Mouse (Mus musculus) kidney, adult 2 months (tissue): ENCODE measurements around the gene 1700102P08Rik. TPM values are rescaled to one million over a fixed set of nuclear protein-coding genes. Genes with fewer than 3 reads are reported as not detected.

Experiments used
- DNase-seq: peaks from one replicate; pipeline ENCODE4 v3.0.0; 2021
- H3K27ac ChIP-seq: fragments of 200-500 bp; 2 replicates; pipeline ENCODE4 v1.5.1; 2012; ENCODE audit warnings: low read depth, low read length, control low read depth, inconsistent platforms; ENCODE audit not compliant: insufficient read depth
- H3K27me3 ChIP-seq: fragments of 200-500 bp; replicated peaks from 2 replicates; pipeline ENCODE4 v1.6.1; 2012; ENCODE audit warnings: mild to moderate bottlenecking, moderate library complexity, low read length, inconsistent platforms; ENCODE audit not compliant: control insufficient read depth, insufficient read depth
- H3K36me3 ChIP-seq: fragments of 200-500 bp; 2 replicates; pipeline ENCODE4 v1.6.1; 2012; ENCODE audit warnings: mild to moderate bottlenecking, moderate library complexity, low read length, inconsistent platforms; ENCODE audit not compliant: control insufficient read depth, insufficient read depth
- H3K4me1 ChIP-seq: fragments of 200-500 bp; 2 replicates; pipeline ENCODE4 v1.6.1; 2011; ENCODE audit warnings: low read length; ENCODE audit not compliant: control insufficient read depth, insufficient read depth
- H3K4me3 ChIP-seq: fragments of 200-500 bp; 2 replicates; pipeline ENCODE4 v1.5.1; 2011; ENCODE audit warnings: mild to moderate bottlenecking, low read depth, low read length, control low read depth; ENCODE audit not compliant: insufficient read depth
- CTCF ChIP-seq: fragments of 200-500 bp; conservative IDR thresholded peaks from 2 replicates; pipeline ENCODE4 v1.5.1; 2011; ENCODE audit warnings: low read depth, mild to moderate bottlenecking, control low read depth, low read length, moderate library complexity, mixed read lengths; ENCODE audit not compliant: insufficient read depth, insufficient read length
- POLR2A ChIP-seq: fragments of 200-500 bp; IDR thresholded peaks from one replicate; pipeline ENCODE4 v1.6.1; 2011; ENCODE audit warnings: low read depth, low read length, control low read depth
- WGBS: fragments of 180-500 bp; shearing (Covaris S2); methylation state at CpG from one replicate; pipeline ENCODE4 v1.1.7; 2018; 5-methylcytosine and 5-hydroxymethylcytosine counted together
- polyA plus RNA-seq: library from polyadenylated mRNA; depleted of rRNA; stranded (reverse); fragments of >200 nt; gene quantifications from 2 replicates; pipeline ENCODE4 v1.2.3, GENCODE M21; 2012

1700102P08Rik gene
- polyA plus RNA-seq, 1 experiment, result 0.50 TPM

DNA sequence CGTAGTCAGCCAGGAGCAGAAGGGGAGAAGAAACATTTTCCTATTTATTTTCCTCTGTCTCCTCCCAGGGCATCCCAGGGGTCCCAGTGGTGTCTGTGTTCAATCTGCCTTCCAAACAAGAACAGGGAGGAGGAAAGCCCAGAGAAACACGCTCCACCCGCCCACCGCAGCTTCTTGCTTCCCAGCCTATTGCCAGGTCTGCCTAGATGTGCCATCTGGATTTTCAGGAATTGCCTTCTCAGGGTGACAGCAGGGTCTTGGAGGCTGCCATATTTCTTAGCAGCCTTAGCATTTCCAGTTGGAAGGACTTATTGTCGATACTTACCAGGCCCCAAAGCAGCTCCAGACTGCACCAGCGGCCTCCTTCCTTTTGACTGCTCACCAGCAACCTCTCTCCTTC is 46.6 kb downstream of the 1700102P08Rik start:
- Histone ChIP-seq H3K36me3 (no peaks in the 10 kb centered on the region), H3K4me3 (no peak overlapping the region), H3K27me3 (no peaks in the 10 kb centered on the region), H3K4me1 (no peaks in the 10 kb centered on the region), H3K27ac (no peak overlapping the region)
- 94% methylated on average over 6 of the region's 6 CpGs for WGBS
- no peak for DNase-seq
- TF ChIP-seq POLR2A (no peak), CTCF (no peak)

DNA sequence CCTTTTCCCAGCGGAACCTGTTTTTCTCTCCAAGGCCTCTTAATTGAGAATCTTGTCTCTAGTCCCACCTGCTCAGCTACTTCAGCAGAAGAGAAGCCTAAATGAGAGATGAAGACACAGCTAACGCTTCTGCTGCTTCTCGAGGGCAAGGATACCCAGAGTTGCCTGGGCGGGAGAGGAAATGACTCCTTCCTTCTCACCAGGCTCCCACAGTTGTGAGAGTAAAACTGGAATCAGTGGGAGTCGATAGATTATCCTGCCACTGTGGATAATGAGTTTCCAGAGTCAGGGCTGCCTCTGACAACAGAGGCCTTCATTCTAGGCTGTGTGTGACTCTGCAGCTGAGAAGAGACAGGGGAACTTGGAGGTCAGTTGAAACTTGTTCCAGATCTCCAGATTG is 47.9 kb downstream of the 1700102P08Rik start:
- no peak overlapping the region for H3K4me3 ChIP-seq
- no peaks in the 10 kb centered on the region for H3K4me1 ChIP-seq
- no peaks in the 10 kb centered on the region for H3K27me3 ChIP-seq
- DNase-seq, result no peak
- H3K36me3 ChIP-seq, result no peaks in the 10 kb centered on the region
- TF ChIP-seq CTCF, result no peak
- TF ChIP-seq POLR2A, result no peak
- H3K27ac ChIP-seq, result no peak overlapping the region
- WGBS, result 65% methylated on average over 5 of the region's 5 CpGs

DNA sequence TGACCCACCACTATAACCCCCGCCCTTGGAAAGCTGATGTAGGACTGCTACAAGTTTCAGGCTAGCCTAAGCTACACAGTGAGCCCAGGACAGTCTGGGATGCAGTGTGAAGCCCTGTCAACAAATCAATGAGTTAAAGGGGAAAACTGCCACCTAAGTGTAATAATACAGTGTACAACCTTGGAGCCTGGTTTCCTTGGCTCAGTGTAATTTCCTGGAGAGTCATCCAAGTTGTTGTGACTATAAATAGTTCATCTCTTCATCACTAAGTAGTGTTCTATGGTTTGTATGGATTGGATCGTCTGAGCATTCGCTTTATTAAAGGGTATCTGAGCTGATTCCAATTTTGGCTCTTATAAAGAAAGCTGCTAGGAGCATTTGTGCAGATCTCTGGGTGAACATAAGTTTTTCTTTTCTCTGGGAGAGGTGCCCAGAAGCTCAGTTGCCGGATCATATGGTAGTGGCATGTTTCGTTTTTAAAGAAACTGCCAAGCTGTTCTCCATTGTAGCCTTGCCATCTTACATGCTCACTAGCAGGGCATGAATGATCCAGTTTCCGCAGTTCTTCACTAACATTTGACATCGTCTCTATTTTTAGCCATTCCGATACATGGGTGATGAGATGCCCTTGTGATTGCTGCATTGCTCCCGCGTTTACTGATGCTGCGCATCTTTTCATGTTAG is 48.8 kb downstream of the 1700102P08Rik start:
- H3K4me1 ChIP-seq, result no peaks in the 10 kb centered on the region
- DNase-seq, result no peak
- no peak overlapping the region for H3K27ac ChIP-seq
- 78% methylated on average over 11 of the region's 11 CpGs for WGBS
- H3K36me3 ChIP-seq, result no peaks in the 10 kb centered on the region
- TF ChIP-seq POLR2A (no peak), CTCF (no peak)
- H3K4me3 ChIP-seq, result no peak overlapping the region
- H3K27me3 ChIP-seq, result no peaks in the 10 kb centered on the region

DNA sequence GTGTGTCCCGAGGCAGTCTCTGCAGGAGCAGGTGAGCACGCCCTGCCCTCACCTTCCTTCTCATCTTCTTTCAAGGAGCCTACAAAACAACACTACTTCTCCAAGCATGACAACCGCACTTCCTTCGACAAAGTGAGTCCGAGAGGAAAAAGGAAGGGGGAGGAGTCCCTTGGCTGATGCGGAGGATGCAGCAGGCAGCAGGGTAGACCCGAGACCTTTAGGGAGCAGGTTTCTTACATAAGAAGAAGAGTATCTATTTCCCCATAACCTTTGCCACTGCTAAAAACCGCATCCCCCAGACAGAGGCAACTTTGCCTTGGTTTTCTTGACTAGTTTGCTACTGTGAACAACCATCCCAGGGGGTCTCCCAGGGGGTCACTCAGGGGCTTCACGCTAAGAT is 52.5 kb downstream of the 1700102P08Rik start:
- no peaks in the 10 kb centered on the region for H3K27me3 ChIP-seq
- no peak for TF ChIP-seq POLR2A
- no peak for TF ChIP-seq CTCF
- H3K27ac ChIP-seq, result no peak overlapping the region
- 46% methylated on average over 9 of the region's 9 CpGs for WGBS
- no peak overlapping the region for H3K4me3 ChIP-seq
- H3K4me1 ChIP-seq, result no peaks in the 10 kb centered on the region
- no peak for DNase-seq
- no peaks in the 10 kb centered on the region for H3K36me3 ChIP-seq

DNA sequence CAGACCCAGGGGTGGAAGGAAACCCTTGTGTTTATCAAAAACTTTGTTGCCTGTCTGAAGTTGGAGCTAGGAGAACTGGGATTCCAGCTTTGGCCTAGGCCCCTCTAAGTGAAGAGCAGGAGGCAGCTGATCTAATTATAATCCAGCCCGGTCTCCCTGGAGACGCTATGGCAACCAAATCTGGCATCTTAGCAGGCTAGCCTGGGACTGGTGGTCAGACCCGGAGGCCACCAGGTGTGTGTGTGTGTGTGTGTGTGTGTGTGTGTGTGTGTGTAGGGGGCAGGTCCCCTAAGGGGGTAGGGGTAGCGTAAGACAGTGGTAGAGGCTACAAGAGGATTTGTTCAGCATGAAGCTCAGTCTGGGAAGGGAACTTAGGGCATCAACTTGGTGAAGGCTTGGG is 57.3 kb downstream of the 1700102P08Rik start:
- H3K27ac ChIP-seq, result no peak overlapping the region
- DNase-seq, result no peak
- H3K4me1 ChIP-seq, result peaks cover 7% of the 10 kb centered on the region
- no peak for TF ChIP-seq CTCF
- no peak for TF ChIP-seq POLR2A
- no peaks in the 10 kb centered on the region for H3K36me3 ChIP-seq
- H3K4me3 ChIP-seq, result no peak overlapping the region
- no peaks in the 10 kb centered on the region for H3K27me3 ChIP-seq
- WGBS, result 73% methylated on average over 4 of the region's 4 CpGs

DNA sequence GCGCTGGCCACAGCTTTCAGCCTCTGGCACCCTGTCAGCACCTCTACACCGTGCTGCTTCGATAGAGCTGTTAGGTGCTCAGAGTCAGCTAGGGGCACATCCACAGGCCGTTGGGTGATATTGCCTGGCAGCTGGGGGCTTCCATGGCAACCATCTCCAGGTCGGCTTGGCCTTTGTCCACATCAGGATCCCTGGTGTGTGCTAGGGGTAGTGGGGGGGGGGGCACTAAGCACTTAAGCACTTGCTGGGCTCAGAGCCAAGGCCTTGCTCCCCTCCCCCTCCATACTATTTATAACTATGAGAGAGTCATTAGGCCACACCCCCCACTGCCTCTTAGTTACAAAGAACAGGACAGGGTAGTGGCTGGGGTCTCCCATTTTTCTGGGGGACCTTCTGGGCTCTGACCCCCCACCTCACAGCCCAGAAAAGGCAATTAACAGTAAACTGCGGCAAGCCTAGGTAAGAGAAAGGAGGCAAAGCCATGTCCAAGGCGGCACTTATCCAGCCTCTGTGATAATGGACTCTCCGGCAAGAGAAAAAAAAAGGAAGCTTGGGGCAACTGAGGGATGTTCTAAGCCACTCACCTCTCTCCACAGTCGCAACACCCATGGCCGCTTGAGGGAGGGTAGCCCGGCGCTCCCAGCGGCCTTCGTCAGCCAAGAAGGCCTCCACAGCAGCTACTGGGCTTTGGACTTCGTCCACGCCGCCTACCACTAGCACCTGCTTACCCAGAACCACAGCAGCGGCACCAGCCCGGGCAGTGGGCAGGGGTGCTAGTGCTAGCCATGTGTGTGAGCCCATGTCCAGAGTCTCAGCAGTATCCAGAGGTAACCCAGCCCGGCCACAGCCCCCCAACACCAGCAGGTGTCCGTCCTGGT is 57.9 kb downstream of the 1700102P08Rik start:
- H3K27ac ChIP-seq, result no peak overlapping the region
- H3K4me3 ChIP-seq, result no peak overlapping the region
- 56% methylated on average over 21 of the region's 21 CpGs for WGBS
- TF ChIP-seq POLR2A (no peak), CTCF (no peak)
- no peaks in the 10 kb centered on the region for H3K36me3 ChIP-seq
- peaks cover 7% of the 10 kb centered on the region for H3K4me1 ChIP-seq
- H3K27me3 ChIP-seq, result no peaks in the 10 kb centered on the region
- peak; percentile 43 for DNase-seq

DNA sequence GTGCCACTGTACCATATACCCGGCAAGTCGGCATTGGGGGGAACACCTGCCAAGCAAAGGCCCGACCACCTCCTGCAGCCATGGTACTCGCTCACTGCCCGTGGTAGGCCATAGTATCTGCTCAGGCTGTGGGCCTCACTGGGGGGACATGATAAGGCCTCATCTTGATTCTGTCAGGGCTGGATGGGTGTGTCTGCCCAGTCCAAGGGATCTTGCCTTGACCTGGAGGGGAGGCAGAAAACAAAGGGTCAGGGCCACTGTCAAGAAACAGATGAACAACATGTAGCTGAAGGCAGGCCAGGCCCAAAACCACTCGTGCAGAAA is 58.5 kb downstream of the 1700102P08Rik start:
- peaks cover 7% of the 10 kb centered on the region for H3K4me1 ChIP-seq
- H3K36me3 ChIP-seq, result no peaks in the 10 kb centered on the region
- TF ChIP-seq POLR2A (no peak), CTCF (no peak)
- no peak overlapping the region for H3K27ac ChIP-seq
- DNase-seq, result no peak
- H3K27me3 ChIP-seq, result no peaks in the 10 kb centered on the region
- no peak overlapping the region for H3K4me3 ChIP-seq
- WGBS, result 90% methylated on average over 6 of the region's 6 CpGs
